Mouse (Mus musculus): ENCODE data around the gene Cd160.

Cd160 gene

GRCm38 (mm10) chr3:96828984-96829383 lies at the start of gene Cd160, which contains the start of gene Pdzk1:
Gene Cd160 (minus strand): TSS chr3:96829351.
Gene Pdzk1 (plus strand): TSS chr3:96829284.
- DNase-seq (ENCODE audit: low spot score in 2 of 2), result no peak

- DNase-seq (ENCODE audit: low spot score in 2 of 2), result peak in 1 of 2 experiments; percentile 30
These were observed 45.8 kb upstream of the Cd160 start for GRCm38 (mm10) chr3:96874808-96875571.

- DNase-seq (ENCODE audit: low spot score in 2 of 2), result no peak
These were observed 43.4 kb upstream of the Cd160 start for GRCm38 (mm10) chr3:96872501-96872900.

GRCm38 (mm10) chr3:96871070-96871469 lies 41.9 kb upstream of the Cd160 start:
- DNase-seq (ENCODE audit: low spot score in 2 of 2), result no peak

- no peak for DNase-seq (ENCODE audit: low spot score in 2 of 2)
These were observed 41.1 kb upstream of the Cd160 start for GRCm38 (mm10) chr3:96870270-96870669.

- DNase-seq (ENCODE audit: low spot score in 2 of 2), result no peak
These were observed 39.9 kb upstream of the Cd160 start for GRCm38 (mm10) chr3:96869091-96869490.

GRCm38 (mm10) chr3:96868566-96868965 lies 39.4 kb upstream of the Cd160 start:
- no peak for DNase-seq (ENCODE audit: low spot score in 2 of 2)

- no peak for DNase-seq (ENCODE audit: low spot score in 2 of 2)
These were observed 38.7 kb upstream of the Cd160 start for GRCm38 (mm10) chr3:96867863-96868262.

GRCm38 (mm10) chr3:96860498-96860897 lies 31.3 kb upstream of the Cd160 start:
- no peak for DNase-seq (ENCODE audit: low spot score in 2 of 2)

GRCm38 (mm10) chr3:96855833-96856232 lies 26.7 kb upstream of the Cd160 start:
- DNase-seq (ENCODE audit: low spot score in 2 of 2), result no peak

- no peak for DNase-seq (ENCODE audit: low spot score in 2 of 2)
These were observed 25.2 kb upstream of the Cd160 start for GRCm38 (mm10) chr3:96854376-96854775.

- DNase-seq (ENCODE audit: low spot score in 2 of 2), result no peak
These were observed 23.4 kb upstream of the Cd160 start for GRCm38 (mm10) chr3:96852561-96852960.

GRCm38 (mm10) chr3:96849168-96849727 lies 20.1 kb upstream of the Cd160 start:
- no peak for DNase-seq (ENCODE audit: low spot score in 2 of 2)

- DNase-seq (ENCODE audit: low spot score in 2 of 2), result no peak
These were observed 19.3 kb upstream of the Cd160 start for GRCm38 (mm10) chr3:96848470-96848869.

GRCm38 (mm10) chr3:96847661-96848060 lies 18.5 kb upstream of the Cd160 start:
- no peak for DNase-seq (ENCODE audit: low spot score in 2 of 2)

- no peak for DNase-seq (ENCODE audit: low spot score in 2 of 2)
These were observed 17.8 kb upstream of the Cd160 start for GRCm38 (mm10) chr3:96846985-96847384.

- DNase-seq (ENCODE audit: low spot score in 2 of 2), result no peak
These were observed 16.7 kb upstream of the Cd160 start for GRCm38 (mm10) chr3:96845806-96846205.

- DNase-seq (ENCODE audit: low spot score in 2 of 2), result no peak
These were observed 16.0 kb upstream of the Cd160 start for GRCm38 (mm10) chr3:96845191-96845590.

- DNase-seq (ENCODE audit: low spot score in 2 of 2), result no peak
These were observed 10.0 kb upstream of the Cd160 start for GRCm38 (mm10) chr3:96838996-96839645.

- no peak for DNase-seq (ENCODE audit: low spot score in 2 of 2)
These were observed 7.3 kb upstream of the Cd160 start for GRCm38 (mm10) chr3:96836414-96836813.

GRCm38 (mm10) chr3:96834587-96835348 lies 5.6 kb upstream of the Cd160 start:
- DNase-seq (ENCODE audit: low spot score in 2 of 2), result no peak

GRCm38 (mm10) chr3:96832930-96833329 lies 3.8 kb upstream of the Cd160 start:
- DNase-seq (ENCODE audit: low spot score in 2 of 2), result no peak

Data from spleen, postnatal 4 days (tissue).